Mouse (Mus musculus): ENCODE data around the gene Tigd2. TPM values are rescaled to one million over a fixed set of nuclear protein-coding genes. Genes with fewer than 3 reads are reported as not detected.

Tigd2 gene
- polyA plus RNA-seq, 1 experiment from 2014 or later = 11.5 TPM

Other genes with a start within 250 kb of the Tigd2 start
- 8.2 and 8.6 TPM in 2 replicates for gene Fam13a, start 184.3 kb upstream of the Tigd2 start, polyA plus RNA-seq (2015; fragmentation: Nextera tagmentation; extraction: Ambion mirVana)
- gene Gprin3, start 217.4 kb downstream of the Tigd2 start, polyA plus RNA-seq (2015; fragmentation: Nextera tagmentation; extraction: Ambion mirVana) = 1.8 and 2.2 TPM in 2 replicates

All from midbrain, embryonic 13.5 days (tissue).